Mouse (Mus musculus) liver, adult 10 weeks (tissue): ENCODE results near the gene Gm49405. TPM values are rescaled to one million over a fixed set of nuclear protein-coding genes. Genes with fewer than 3 reads are reported as not detected.

Experiments used
- polyA plus RNA-seq: library from polyadenylated mRNA; stranded (reverse); fragments of 350-450 nt; fragmentation: Illumina TruSeq; extraction: RNeasy Lipid Tissue Mini Kit (QIAGEN cat#74804); gene quantifications from one replicate; pipeline ENCODE4 v1.2.3, GENCODE M21; 2014; ENCODE audit warnings: low read depth, low replicate concordance

Gene Gm49405
- 0.13 TPM for polyA plus RNA-seq

GRCm38 (mm10) chr19:4000119-4000900, at the start of gene Gm49405, which contains the start of gene Nudt8:
TSS of gene Gm49405 (plus strand) at chr19:4000626.
TSS of gene Nudt8 (plus strand) at chr19:4000580.

GRCm38 (mm10) chr19:3958470-3958869, 42.0 kb upstream of the Gm49405 start, which contains the start of gene Aldh3b3:
TSS of gene Aldh3b3 (plus strand) at chr19:3958645.

GRCm38 (mm10) chr19:3972229-3972628, 28.2 kb upstream of the Gm49405 start, which contains the start of gene Aldh3b2:
TSS of gene Aldh3b2 (plus strand) at chr19:3972328.

GRCm38 (mm10) chr19:3986334-3986733, 14.1 kb upstream of the Gm49405 start, which contains the start of gene Acy3:
TSS of gene Acy3 (plus strand) at chr19:3986570.

GRCm38 (mm10) chr19:3992416-3992815, 8.0 kb upstream of the Gm49405 start, which contains the start of gene Tbx10:
TSS of gene Tbx10 (plus strand) at chr19:3992752.

GRCm38 (mm10) chr19:4003112-4003511, 2.7 kb downstream of the Gm49405 start, which contains the start of gene Doc2g:
TSS of gene Doc2g (plus strand) at chr19:4003313.

GRCm38 (mm10) chr19:4012432-4013022, 12.1 kb downstream of the Gm49405 start, which contains the start of gene Ndufv1:
TSS of gene Ndufv1 (minus strand) at chr19:4012806.

GRCm38 (mm10) chr19:4037788-4038232, 37.4 kb downstream of the Gm49405 start, which contains the start of gene Gstp1:
TSS of gene Gstp1 (minus strand) at chr19:4037985.

GRCm38 (mm10) chr19:4045966-4046865, 45.8 kb downstream of the Gm49405 start, which contains the start of gene Gstp2:
TSS of gene Gstp2 (minus strand) at chr19:4046023.

Other genes starting within 250 kb of the Gm49405 start
- gene Kmt5b, start 233.2 kb upstream of the Gm49405 start, polyA plus RNA-seq = 38.7 TPM
- gene Chka, start 148.9 kb upstream of the Gm49405 start, polyA plus RNA-seq = 87.4 TPM
- 7.2 TPM for gene Tcirg1, start 93.5 kb upstream of the Gm49405 start, polyA plus RNA-seq
- 7.7 TPM for gene Ndufs8, start 87.9 kb upstream of the Gm49405 start, polyA plus RNA-seq
- not detected for gene Aldh3b1, start 70.8 kb upstream of the Gm49405 start, polyA plus RNA-seq
- 3.1 TPM for gene Unc93b1, start 65.4 kb upstream of the Gm49405 start, polyA plus RNA-seq
- 0.64 TPM for gene Aldh3b3, start 42.0 kb upstream of the Gm49405 start, polyA plus RNA-seq
- not detected for gene Aldh3b2, start 28.3 kb upstream of the Gm49405 start, polyA plus RNA-seq
- gene Acy3, start 14.1 kb upstream of the Gm49405 start, polyA plus RNA-seq = 15.3 TPM
- not detected for gene Tbx10, start 7.9 kb upstream of the Gm49405 start, polyA plus RNA-seq
- gene Nudt8, start within 50 bp of the Gm49405 start, polyA plus RNA-seq = not detected
- gene Doc2g, start 2.7 kb downstream of the Gm49405 start, polyA plus RNA-seq = not detected
- gene Ndufv1, start 12.2 kb downstream of the Gm49405 start, polyA plus RNA-seq = 25.4 TPM
- 51.4 TPM for gene Gstp1, start 37.4 kb downstream of the Gm49405 start, polyA plus RNA-seq
- gene Gstp2, start 45.4 kb downstream of the Gm49405 start, polyA plus RNA-seq = 1.1 TPM
- gene Gstp3, start 58.9 kb downstream of the Gm49405 start, polyA plus RNA-seq = 2.0 TPM
- gene Cabp2, start 81.0 kb downstream of the Gm49405 start, polyA plus RNA-seq = not detected
- 1.9 TPM for gene Cdk2ap2, start 96.6 kb downstream of the Gm49405 start, polyA plus RNA-seq
- gene Pitpnm1, start 99.4 kb downstream of the Gm49405 start, polyA plus RNA-seq = 0.19 TPM
- 0.53 TPM for gene Aip, start 125.2 kb downstream of the Gm49405 start, polyA plus RNA-seq
- gene Gpr152, start 139.2 kb downstream of the Gm49405 start, polyA plus RNA-seq = not detected
- gene Cabp4, start 143.4 kb downstream of the Gm49405 start, polyA plus RNA-seq = 0.26 TPM
- 19.7 TPM for gene Coro1b, start 148.0 kb downstream of the Gm49405 start, polyA plus RNA-seq
- gene Ptprcap, start 153.0 kb downstream of the Gm49405 start, polyA plus RNA-seq = 2.3 TPM
- gene Rps6kb2, start 162.7 kb downstream of the Gm49405 start, polyA plus RNA-seq = 3.4 TPM
- gene Carns1, start 174.9 kb downstream of the Gm49405 start, polyA plus RNA-seq = 0.64 TPM
- gene Tbc1d10c, start 190.7 kb downstream of the Gm49405 start, polyA plus RNA-seq = not detected
- gene Ppp1ca, start 191.4 kb downstream of the Gm49405 start, polyA plus RNA-seq = 76.1 TPM
- gene Rad9a, start 201.0 kb downstream of the Gm49405 start, polyA plus RNA-seq = 1.6 TPM
- 0.56 TPM for gene Clcf1, start 213.6 kb downstream of the Gm49405 start, polyA plus RNA-seq
- gene AC109138.7, start 213.7 kb downstream of the Gm49405 start, polyA plus RNA-seq = not detected
- 1.7 TPM for gene Pold4, start 231.3 kb downstream of the Gm49405 start, polyA plus RNA-seq